Mouse (Mus musculus): Measurements from ENCODE around the gene Bzw1. TPM values are rescaled to one million over a fixed set of nuclear protein-coding genes. Genes with fewer than 3 reads are reported as not detected.

Bzw1 gene
- polyA plus RNA-seq, 1 experiment from 2014 or later = 230 TPM

- H3K9me3 ChIP-seq (ENCODE audit: control insufficient read depth, low read length) = no peaks in the 10 kb centered on the region
- TF ChIP-seq CTCF (IDR thresholded peaks at IDR 0.05; ENCODE audit: low read depth) (peak; percentile 58), EP300 (optimal IDR thresholded peaks at IDR 0.05) (no peak)
- no peak overlapping the region for H3K4me3 ChIP-seq (ENCODE audit: low read depth, low read length)
- no peak overlapping the region for H3K4me2 ChIP-seq (replicated peaks; ENCODE audit: low read depth)
- H3K27me3 ChIP-seq (ENCODE audit: control insufficient read depth, insufficient read depth, low read length) = no peaks in the 10 kb centered on the region
- no peak overlapping the region for H3K27ac ChIP-seq (replicated peaks)
- H3K36me3 ChIP-seq (ENCODE audit: control insufficient read depth, insufficient read depth, low read length) = peaks cover 46% of the 10 kb centered on the region
- ATAC-seq (ENCODE audit: low FRiP score, low TSS enrichment) = no peak
- DNase-seq (ENCODE audit: low spot score) = no peak
- no peaks in the 10 kb centered on the region for H3K4me1 ChIP-seq (replicated peaks; ENCODE audit: control insufficient read depth, insufficient read depth)
- H3K9ac ChIP-seq (ENCODE audit: low read length) = no peak overlapping the region
- WGBS = 29% methylated on average over 1 of the region's 1 CpGs
These were observed 22.7 kb downstream of the Bzw1 start for GRCm38 (mm10) chr1:58415442-58415841.

DNA sequence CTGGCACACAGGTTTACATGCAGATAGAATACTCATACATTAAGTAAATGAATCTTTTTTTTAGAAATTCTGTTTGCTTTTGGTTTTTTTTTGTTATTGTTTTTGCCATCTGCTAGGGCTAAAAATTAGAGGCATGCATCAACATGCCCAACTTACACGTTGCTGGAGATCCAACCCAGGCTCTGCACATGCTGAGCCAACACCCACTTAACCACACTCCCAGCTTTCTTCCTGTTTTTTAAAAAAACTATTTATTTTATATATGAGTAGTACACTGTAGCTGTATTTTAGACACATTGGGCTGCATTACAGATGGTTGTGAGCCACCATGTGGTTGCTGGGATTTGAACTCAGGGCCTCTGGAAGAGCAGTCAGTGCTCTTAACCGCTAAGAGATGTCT lies 23.4 kb downstream of the Bzw1 start:
- Histone ChIP-seq H3K9me3 (ENCODE audit: control insufficient read depth, low read length) (no peaks in the 10 kb centered on the region), H3K4me1 (replicated peaks; ENCODE audit: control insufficient read depth, insufficient read depth) (no peaks in the 10 kb centered on the region), H3K36me3 (ENCODE audit: control insufficient read depth, insufficient read depth, low read length) (peaks cover 42% of the 10 kb centered on the region), H3K27me3 (ENCODE audit: control insufficient read depth, insufficient read depth, low read length) (no peaks in the 10 kb centered on the region), H3K27ac (replicated peaks) (no peak overlapping the region), H3K9ac (ENCODE audit: low read length) (no peak overlapping the region), H3K4me3 (ENCODE audit: low read depth, low read length) (no peak overlapping the region), H3K4me2 (replicated peaks; ENCODE audit: low read depth) (no peak overlapping the region)
- TF ChIP-seq EP300 (optimal IDR thresholded peaks at IDR 0.05) (no peak), CTCF (IDR thresholded peaks at IDR 0.05; ENCODE audit: low read depth) (no peak)
- no peak for DNase-seq (ENCODE audit: low spot score)
- ATAC-seq (ENCODE audit: low FRiP score, low TSS enrichment) = no peak
- 71% methylated on average over 2 of the region's 2 CpGs for WGBS

DNA sequence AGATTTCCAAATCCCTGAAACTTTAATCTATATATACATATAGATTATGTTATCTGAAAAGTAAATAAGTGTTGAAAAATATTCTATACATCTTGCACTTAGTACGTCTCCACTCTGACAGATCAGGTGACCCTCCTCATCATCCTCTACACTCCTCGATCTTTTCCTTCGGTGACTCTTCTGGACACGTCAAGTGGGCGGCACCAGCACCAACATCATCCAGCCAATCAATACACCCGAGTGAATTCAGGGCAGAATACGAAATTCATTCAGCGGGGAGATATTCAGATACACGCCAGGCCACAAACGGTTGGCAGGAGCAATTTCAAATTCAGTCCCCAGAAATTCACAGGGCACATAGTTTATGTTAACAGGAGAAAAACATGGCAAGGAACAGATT lies 27.3 kb downstream of the Bzw1 start:
- peaks cover 19% of the 10 kb centered on the region; the same call in 1 of the 2 replicates for H3K36me3 ChIP-seq (ENCODE audit: control insufficient read depth, insufficient read depth, low read length)
- WGBS = 65% methylated on average over 10 of the region's 10 CpGs
- H3K27ac ChIP-seq (replicated peaks) = no peak overlapping the region
- no peaks in the 10 kb centered on the region for H3K27me3 ChIP-seq (ENCODE audit: control insufficient read depth, insufficient read depth, low read length)
- TF ChIP-seq CTCF (IDR thresholded peaks at IDR 0.05; ENCODE audit: low read depth) (no peak), EP300 (optimal IDR thresholded peaks at IDR 0.05) (no peak)
- no peak overlapping the region for H3K9ac ChIP-seq (ENCODE audit: low read length)
- no peaks in the 10 kb centered on the region for H3K4me1 ChIP-seq (replicated peaks; ENCODE audit: control insufficient read depth, insufficient read depth)
- H3K4me2 ChIP-seq (replicated peaks; ENCODE audit: low read depth) = no peak overlapping the region
- no peak overlapping the region for H3K4me3 ChIP-seq (ENCODE audit: low read depth, low read length)
- DNase-seq (ENCODE audit: low spot score) (no peak), ATAC-seq (ENCODE audit: low FRiP score, low TSS enrichment) (no peak)
- H3K9me3 ChIP-seq (ENCODE audit: control insufficient read depth, low read length) = no peaks in the 10 kb centered on the region

- no peak for DNase-seq (ENCODE audit: low spot score)
- peaks cover 19% of the 10 kb centered on the region; the same call in 1 of the 2 replicates for H3K36me3 ChIP-seq (ENCODE audit: control insufficient read depth, insufficient read depth, low read length)
- WGBS = 19% methylated on average over 7 of the region's 7 CpGs
- H3K4me1 ChIP-seq (replicated peaks; ENCODE audit: control insufficient read depth, insufficient read depth) = no peaks in the 10 kb centered on the region
- TF ChIP-seq EP300 (optimal IDR thresholded peaks at IDR 0.05) (no peak), CTCF (IDR thresholded peaks at IDR 0.05; ENCODE audit: low read depth) (no peak)
- H3K9ac ChIP-seq (ENCODE audit: low read length) = no peak overlapping the region
- no peaks in the 10 kb centered on the region for H3K9me3 ChIP-seq (ENCODE audit: control insufficient read depth, low read length)
- no peak overlapping the region for H3K27ac ChIP-seq (replicated peaks)
- H3K27me3 ChIP-seq (ENCODE audit: control insufficient read depth, insufficient read depth, low read length) = no peaks in the 10 kb centered on the region
- 0 out of 2 replicates have a peak overlapping the region, but pooled peaks have one; percentile 32 for H3K4me2 ChIP-seq (replicated peaks; ENCODE audit: low read depth)
- ATAC-seq (ENCODE audit: low FRiP score, low TSS enrichment) = no peak
- no peak overlapping the region for H3K4me3 ChIP-seq (ENCODE audit: low read depth, low read length)
These were observed 28.3 kb downstream of the Bzw1 start for GRCm38 (mm10) chr1:58420961-58421360.

GRCm38 (mm10) chr1:58422879-58423278 lies 30.2 kb downstream of the Bzw1 start:
- Histone ChIP-seq H3K4me2 (replicated peaks; ENCODE audit: low read depth) (peak overlapping the region; percentile 62), H3K36me3 (ENCODE audit: control insufficient read depth, insufficient read depth, low read length) (peaks cover 11% of the 10 kb centered on the region; the same call in 1 of the 2 replicates), H3K27me3 (ENCODE audit: control insufficient read depth, insufficient read depth, low read length) (no peaks in the 10 kb centered on the region), H3K9ac (ENCODE audit: low read length) (peak overlapping the region; percentile 100), H3K9me3 (ENCODE audit: control insufficient read depth, low read length) (no peaks in the 10 kb centered on the region), H3K27ac (replicated peaks) (peak overlapping the region; percentile 100), H3K4me1 (replicated peaks; ENCODE audit: control insufficient read depth, insufficient read depth) (no peaks in the 10 kb centered on the region), H3K4me3 (ENCODE audit: low read depth, low read length) (peak overlapping the region; percentile 100)
- DNase-seq (ENCODE audit: low spot score) = peak; percentile 51
- WGBS = 4% methylated on average over 13 of the region's 13 CpGs
- ATAC-seq (ENCODE audit: low FRiP score, low TSS enrichment) = peak; percentile 76
- TF ChIP-seq EP300 (optimal IDR thresholded peaks at IDR 0.05) = no peak
- TF ChIP-seq CTCF (IDR thresholded peaks at IDR 0.05; ENCODE audit: low read depth) = no peak

- peak within 1 kb of the TSS; percentile 100 for H3K27ac ChIP-seq (replicated peaks)
- peak within 1 kb of the TSS; percentile 100 for H3K4me3 ChIP-seq (ENCODE audit: low read depth, low read length)
- H3K4me1 ChIP-seq (replicated peaks; ENCODE audit: control insufficient read depth, insufficient read depth) = no peaks in the 10 kb centered on the region
- peaks cover 5% of the 10 kb centered on the region; the same call in 1 of the 2 replicates for H3K36me3 ChIP-seq (ENCODE audit: control insufficient read depth, insufficient read depth, low read length)
- no peaks in the 10 kb centered on the region for H3K27me3 ChIP-seq (ENCODE audit: control insufficient read depth, insufficient read depth, low read length)
- TF ChIP-seq EP300 (optimal IDR thresholded peaks at IDR 0.05) (no peak), CTCF (IDR thresholded peaks at IDR 0.05; ENCODE audit: low read depth) (no peak)
- peak within 1 kb of the TSS; percentile 100 for H3K9ac ChIP-seq (ENCODE audit: low read length)
- ATAC-seq (ENCODE audit: low FRiP score, low TSS enrichment) (peak; percentile 88), DNase-seq (ENCODE audit: low spot score) (peak; percentile 95)
- no peaks in the 10 kb centered on the region for H3K9me3 ChIP-seq (ENCODE audit: control insufficient read depth, low read length)
- WGBS = under 1% methylated on average over 74 of the region's 79 CpGs
- H3K4me2 ChIP-seq (replicated peaks; ENCODE audit: low read depth) = peak within 1 kb of the TSS; percentile 62
These were observed 30.9 kb downstream of the Bzw1 start, which contains the start of gene Clk1 for GRCm38 (mm10) chr1:58423371-58424248. Gene Clk1, minus strand, starts transcription at chr1:58424066.
